Mouse (Mus musculus): ENCODE measurements around the gene Pmfbp1.

Gene Pmfbp1

DNA sequence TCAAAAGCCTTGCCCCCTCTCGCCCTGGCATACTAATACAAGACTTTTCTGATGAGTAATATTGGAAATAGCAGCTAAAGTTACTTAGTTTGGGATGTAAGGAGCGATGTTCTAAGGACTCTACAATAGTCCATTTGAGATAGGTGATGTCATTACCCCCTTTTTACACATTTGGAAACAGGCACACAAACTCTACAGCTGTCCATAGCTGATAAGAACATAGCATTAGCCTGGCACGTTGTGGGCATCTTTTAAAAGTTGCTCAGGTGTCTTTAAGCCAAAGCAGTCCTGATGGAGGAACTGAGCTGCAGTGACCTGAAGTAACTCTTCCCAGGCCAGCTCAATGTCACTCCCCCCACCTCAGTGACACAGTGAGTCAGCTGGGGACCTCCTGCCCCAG lies 97.5 kb downstream of the Pmfbp1 start:
- no peak for DNase-seq (ENCODE audit: low read depth, low spot score)

DNA sequence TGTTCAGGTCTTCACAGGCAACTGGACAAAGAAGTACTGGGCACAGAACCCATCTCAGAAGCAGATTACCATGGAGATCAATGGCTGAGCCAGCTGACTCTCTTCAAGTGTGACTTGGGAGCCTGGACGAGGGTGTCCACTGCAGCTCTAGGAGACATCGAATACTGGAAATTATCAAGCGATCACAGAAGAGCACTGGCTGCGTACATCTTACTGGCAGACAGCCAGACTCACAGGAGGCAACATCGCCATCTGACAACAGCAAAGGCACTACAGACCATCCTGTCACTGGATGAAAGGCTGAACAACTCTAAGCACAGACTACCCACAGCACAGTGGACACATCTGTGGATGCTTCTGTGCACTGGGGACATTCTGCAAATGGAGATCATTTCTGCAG lies 98.3 kb downstream of the Pmfbp1 start:
- DNase-seq (ENCODE audit: low read depth, low spot score) = no peak
